Comparison of ENCODE assay signal across 22 mouse cellular contexts in the genomic region with DNA sequence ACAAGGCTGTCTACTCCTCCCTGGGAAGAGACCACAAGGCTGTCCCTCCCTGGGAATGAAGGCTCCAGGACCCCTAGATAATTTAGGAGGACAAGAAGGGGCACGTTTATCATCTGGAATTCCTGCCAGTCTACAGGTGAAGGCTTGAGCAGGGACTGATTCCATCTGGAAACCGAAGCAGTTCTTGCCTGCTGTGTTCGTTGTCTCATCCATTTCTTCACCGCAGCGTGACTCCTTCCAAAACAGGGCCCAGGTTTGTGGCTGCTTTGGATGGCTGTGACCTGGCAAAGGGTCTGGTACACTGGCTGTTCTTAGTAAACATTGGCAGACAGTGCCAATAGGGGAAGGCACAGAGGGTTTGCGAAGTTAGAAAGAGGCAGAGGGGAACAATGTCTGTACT.
"Had no signal": no experiment of that assay in that cellular context is flagged by ENCODE, and none has a peak within 500 bp of the region (broad histone marks: within the 10 kb centered on the region; RNA-seq: fewer than 3 reads in every experiment).

No protein-coding gene starts in this region.

- ATAC-seq: inflammation-experienced regulatory T-cells, adult 6 months; intestine, embryonic 15.5 days; intestine, postnatal 0 days had no signal

- H3K4me3 ChIP-seq: gastrocnemius, adult 2 months; heart, embryonic 10.5 days; heart, embryonic 12.5 days; hindbrain, embryonic 13.5 days; hindbrain, embryonic 15.5 days; intestine, embryonic 15.5 days; layer of hippocampus, adult 2 months; limb, embryonic 13.5 days; limb, embryonic 15.5 days had no signal

- H3K4me2 ChIP-seq: heart, embryonic 12.5 days; hindbrain, embryonic 13.5 days; hindbrain, embryonic 15.5 days; intestine, embryonic 15.5 days; limb, embryonic 13.5 days; limb, embryonic 15.5 days; liver, embryonic 11.5 days had no signal

- H3K9me3 ChIP-seq: heart, embryonic 10.5 days; heart, embryonic 12.5 days; hindbrain, embryonic 13.5 days; hindbrain, embryonic 15.5 days; intestine, embryonic 15.5 days; limb, embryonic 13.5 days; limb, embryonic 15.5 days had no signal

- H3K36me3 ChIP-seq: heart, embryonic 10.5 days; heart, embryonic 12.5 days; hindbrain, embryonic 13.5 days; hindbrain, embryonic 15.5 days; intestine, embryonic 15.5 days; limb, embryonic 13.5 days; limb, embryonic 15.5 days had no signal

- H3K27me3 ChIP-seq: heart, embryonic 12.5 days; hindbrain, embryonic 13.5 days; hindbrain, embryonic 15.5 days; intestine, embryonic 15.5 days; limb, embryonic 15.5 days had no signal

- H3K27ac ChIP-seq: gastrocnemius, adult 2 months; heart, embryonic 10.5 days; hindbrain, embryonic 13.5 days; hindbrain, embryonic 15.5 days; intestine, embryonic 15.5 days; layer of hippocampus, adult 2 months; limb, embryonic 13.5 days; limb, embryonic 15.5 days; liver, embryonic 14.5 days had no signal

- H3K4me1 ChIP-seq: heart, embryonic 10.5 days; heart, embryonic 12.5 days; hindbrain, embryonic 13.5 days; hindbrain, embryonic 15.5 days; intestine, embryonic 15.5 days; limb, embryonic 13.5 days; limb, embryonic 15.5 days had no signal

- H3K9ac ChIP-seq: heart, embryonic 12.5 days; hindbrain, embryonic 13.5 days; hindbrain, embryonic 15.5 days; intestine, embryonic 15.5 days; limb, embryonic 13.5 days; limb, embryonic 15.5 days; liver, embryonic 14.5 days had no signal

- DNase-seq: gastrocnemius, adult 2 months; gastrocnemius, postnatal 10 days; gastrocnemius, postnatal 25 days; heart, postnatal 10 days; heart, postnatal 36 days; kidney, adult 18-20 months; kidney, adult 8-10 months; kidney, postnatal 10 days; kidney, postnatal 25 days; kidney, postnatal 4 days had no signal
